Mouse (Mus musculus) liver, embryonic 14.5 days (tissue): ENCODE results near the gene Nid2.

Experiments used
- CTCF ChIP-seq: IDR thresholded peaks from 2 replicates; pipeline ENCODE4 v1.5.1; 2016; ENCODE audit warnings: antibody characterized with exemption, low read depth, control low read depth
- EP300 ChIP-seq: IDR thresholded peaks from 2 replicates; pipeline ENCODE4 v1.6.1; 2016; ENCODE audit warnings: antibody characterized with exemption, low read depth

- TF ChIP-seq CTCF: no peak
- TF ChIP-seq EP300: no peak
Observed at GRCm38 (mm10) chr14:19720044-19720611, 30.9 kb upstream of the Nid2 start.
